Mouse (Mus musculus) ES-E14 (cell line): ENCODE data around the gene Vpreb2.

ENCODE experiments used
- MAFK ChIP-seq: IDR thresholded peaks from 2 replicates; pipeline ENCODE4 v1.6.1; 2014; ENCODE audit warnings: mild to moderate bottlenecking, low read depth, low read length, inconsistent platforms; ENCODE audit not compliant: insufficient read depth
- ZNF384 ChIP-seq: IDR thresholded peaks from 2 replicates; pipeline ENCODE4 v1.6.1; 2012; ENCODE audit warnings: low read depth, low read length, inconsistent platforms

GRCm38 (mm10) chr16:17984231-17984630 is 4.0 kb downstream of the Vpreb2 start:
- no peak for TF ChIP-seq ZNF384
- no peak for TF ChIP-seq MAFK
